Comparison of ENCODE assay signal across 8 mouse cellular contexts in genomic region chr5:100671398-100671797, GRCm38 (mm10). TPM values are rescaled to one million over a fixed set of nuclear protein-coding genes. Genes with fewer than 3 reads are reported as not detected.
DNase-seq lines count a peak whose midpoint lies in the region; ATAC-seq and TF ChIP-seq lines count a peak whose summit lies in the region.

No protein-coding gene starts in this region.

- 23% methylated on average over 5 of the region's 5 CpGs for WGBS in heart, embryonic 11.5 days (ENCODE audit: insufficient replicate concordance)
- WGBS in liver, embryonic 14.5 days (ENCODE audit: insufficient replicate concordance) = 26% methylated on average over 5 of the region's 5 CpGs

- H3K36me3 ChIP-seq in heart, embryonic 11.5 days (ENCODE audit: control insufficient read depth, insufficient read depth, low read length) = no peaks in the 10 kb centered on the region
- H3K36me3 ChIP-seq in liver, embryonic 14.5 days (replicated peaks; ENCODE audit: control insufficient read depth, insufficient read depth, low read depth) = no peaks in the 10 kb centered on the region
- H3K36me3 ChIP-seq in splenic B cell, adult 2 months (ENCODE audit: control insufficient read depth, insufficient read depth, low read length, poor library complexity, severe bottlenecking) = peaks cover 2% of the 10 kb centered on the region; the same call in 1 of the 2 replicates

- no peak for TF ChIP-seq EP300 in liver, embryonic 14.5 days (IDR thresholded peaks at IDR 0.05; ENCODE audit: low read depth)

- ATAC-seq in heart, embryonic 11.5 days (replicated peaks; ENCODE audit: insufficient number of reproducible peaks, low FRiP score, low TSS enrichment) = no peak
- ATAC-seq in liver, embryonic 14.5 days (ENCODE audit: insufficient read depth) = no peak

- no peak overlapping the region for H3K27ac ChIP-seq in heart, embryonic 11.5 days (ENCODE audit: low read depth, low read length)
- H3K27ac ChIP-seq in liver, embryonic 14.5 days = no peak overlapping the region

- H3K4me1 ChIP-seq in heart, embryonic 11.5 days (ENCODE audit: control insufficient read depth, insufficient read depth, low read length) = no peaks in the 10 kb centered on the region
- H3K4me1 ChIP-seq in liver, embryonic 14.5 days (replicated peaks; ENCODE audit: control insufficient read depth in 2 of 2, insufficient read depth in 2 of 2, low read length in 1 of 2) = peaks cover 4 to 9% of the 10 kb centered on the region in 2 experiments; a peak in 2 of 4 replicates

- no peaks in the 10 kb centered on the region for H3K27me3 ChIP-seq in heart, embryonic 11.5 days (ENCODE audit: control insufficient read depth, insufficient read depth, low read length)
- H3K27me3 ChIP-seq in liver, embryonic 14.5 days (ENCODE audit: control insufficient read depth, insufficient read depth, low read length) = no peaks in the 10 kb centered on the region
- H3K27me3 ChIP-seq in splenic B cell, adult 2 months (ENCODE audit: control insufficient read depth, insufficient read depth, low read length, poor library complexity, severe bottlenecking) = no peaks in the 10 kb centered on the region

- DNase-seq in heart, adult 11 months = peak; percentile 90
- peak; percentile 48 for DNase-seq in right cerebral cortex, adult 18-20 months
- no peak for DNase-seq in right cerebral cortex, postnatal 25 days
- DNase-seq in adrenal gland, postnatal 10 days = peak; percentile 68
- DNase-seq in embryo, embryonic 9.5 days (ENCODE audit: extremely low spot score) = peak; percentile 55
- DNase-seq in liver, embryonic 14.5 days (ENCODE audit: low read depth in 3 of 3, low spot score in 3 of 3) = peak in 2 of 3 experiments; percentile 32 to 34
- peak; percentile 70 for DNase-seq in splenic B cell, adult 2 months (ENCODE audit: low read depth, low spot score)

- no peak overlapping the region for H3K4me2 ChIP-seq in heart, embryonic 11.5 days
- H3K4me2 ChIP-seq in liver, embryonic 14.5 days (ENCODE audit: low read depth) = no peak overlapping the region

- no peaks in the 10 kb centered on the region for H3K9me3 ChIP-seq in heart, embryonic 11.5 days (replicated peaks; ENCODE audit: control insufficient read depth, low read length)
- no peaks in the 10 kb centered on the region for H3K9me3 ChIP-seq in liver, embryonic 14.5 days (ENCODE audit: control insufficient read depth, low read length)

- H3K4me3 ChIP-seq in heart, embryonic 11.5 days (ENCODE audit: low read depth, low read length) = no peak overlapping the region
- no peak overlapping the region for H3K4me3 ChIP-seq in liver, embryonic 14.5 days (ENCODE audit: insufficient read depth in 1 of 2, low read depth in 2 of 2, low read length in 2 of 2)

- peak; percentile 81 for TF ChIP-seq CTCF in liver, embryonic 14.5 days (IDR thresholded peaks at IDR 0.05; ENCODE audit: low read depth)

- H3K9ac ChIP-seq in heart, embryonic 11.5 days (ENCODE audit: low read depth, low read length) = no peak overlapping the region
- no peak overlapping the region for H3K9ac ChIP-seq in liver, embryonic 14.5 days (replicated peaks)

RNA-seq across cellular contexts. Expression of gene Coq2, which starts 3.5 kb away (rescaled TPM):
- polyA plus RNA-seq in heart, embryonic 11.5 days (2014; fragmentation: Nextera tagmentation; extraction: Ambion mirVana) = 64.3 and 70.8 TPM in 2 replicates
- 10 to 100 TPM; 55.3 to 66.0 TPM for total RNA-seq in adrenal gland, postnatal 10 days (2021)
- polyA plus RNA-seq in liver, embryonic 14.5 days (2012; rRNA removed) = 19.2 and 23.8 TPM in 2 replicates
- 25.7 and 29.4 TPM in 2 replicates for polyA plus RNA-seq in liver, embryonic 14.5 days (2014; fragmentation: Nextera tagmentation; extraction: Ambion mirVana)

RNA-seq across cellular contexts. Expression of gene Hpse, which starts 48.1 kb away (rescaled TPM):
- polyA plus RNA-seq in heart, embryonic 11.5 days (2014; fragmentation: Nextera tagmentation; extraction: Ambion mirVana) = 1.1 and 1.7 TPM in 2 replicates
- total RNA-seq in adrenal gland, postnatal 10 days (2021) = 1 to 10 TPM; 1.9 to 2.5 TPM
- polyA plus RNA-seq in liver, embryonic 14.5 days (2012; rRNA removed) = 1.2 and 1.4 TPM in 2 replicates
- 1.5 and 1.9 TPM in 2 replicates for polyA plus RNA-seq in liver, embryonic 14.5 days (2014; fragmentation: Nextera tagmentation; extraction: Ambion mirVana)
